Mouse (Mus musculus) liver, embryonic 18 days (tissue): ENCODE results near the gene Creb3. TPM values are rescaled to one million over a fixed set of nuclear protein-coding genes. Genes with fewer than 3 reads are reported as not detected.

Source experiments
- polyA plus RNA-seq: library from polyadenylated mRNA; depleted of rRNA; stranded (reverse); fragments of >200 nt; gene quantifications from 2 replicates; pipeline ENCODE4 v1.2.3, GENCODE M21; 2012; rRNA removed

Gene Creb3
- polyA plus RNA-seq = 18.2 and 19.5 TPM in 2 replicates

GRCm38 (mm10) chr4:43561997-43562768, at the start of gene Creb3, which contains the start of gene Tln1:
Gene Creb3, plus strand, starts transcription at chr4:43562332.
Gene Tln1, minus strand, starts transcription at chr4:43562691.

DNA sequence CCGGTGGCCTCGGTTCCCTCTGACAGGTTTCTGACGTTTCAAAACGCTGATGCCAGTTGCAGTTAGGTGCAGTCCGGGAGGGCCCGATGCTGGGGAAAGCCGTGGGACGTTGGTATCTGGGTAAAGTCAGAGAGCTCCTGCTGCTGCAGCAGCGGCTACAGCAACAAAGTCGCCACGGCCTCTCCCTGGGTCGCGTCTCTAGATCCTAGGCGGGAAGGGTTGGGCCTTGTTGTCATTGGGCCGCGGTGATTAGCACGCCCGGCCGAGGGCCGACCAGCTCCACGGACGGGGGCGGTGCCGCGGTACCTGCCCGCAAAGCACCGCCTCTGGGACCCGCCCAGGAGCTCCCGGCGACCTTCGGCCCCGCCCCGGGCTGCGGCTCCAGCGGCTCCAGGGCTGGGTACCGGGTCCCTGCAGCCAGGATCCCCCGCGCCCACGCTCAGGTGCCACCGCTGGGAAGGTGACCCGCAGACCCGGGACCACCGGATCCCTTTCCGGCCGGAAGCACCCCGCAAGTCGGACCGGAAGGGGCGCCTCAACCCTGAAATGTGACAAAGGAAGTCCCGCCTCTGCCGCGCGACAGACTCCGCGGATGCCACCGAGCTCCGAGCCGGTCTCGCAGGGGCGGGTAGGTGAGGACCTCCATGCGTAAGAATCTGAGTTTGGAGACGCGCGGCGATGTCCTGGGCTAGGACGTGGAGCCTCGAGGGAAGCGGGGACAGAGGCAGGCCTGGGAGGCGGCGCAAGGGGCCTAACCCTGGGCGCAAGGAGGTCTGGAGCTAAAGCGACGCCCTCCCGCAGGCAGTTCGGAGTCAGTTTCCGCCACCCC, 16.5 kb downstream of the Creb3 start, which contains the start of the genes Rgp1 and Gba2:
Gene Rgp1, plus strand, starts transcription at position 340 of the 829 bp plus-strand sequence.
Gene Gba2, minus strand, starts transcription at position 498 of the 829 bp plus-strand sequence.

GRCm38 (mm10) chr4:43584444-43585416, 22.6 kb downstream of the Creb3 start, which contains the start of gene Msmp:
Gene Msmp, minus strand, starts transcription at chr4:43584494.

Other genes with a start within 250 kb of the Creb3 start
- gene Rusc2, start 180.4 kb upstream of the Creb3 start, polyA plus RNA-seq = 2.9 and 4.0 TPM in 2 replicates
- gene Fam166b, start 133.2 kb upstream of the Creb3 start, polyA plus RNA-seq = 0.08 and 0.11 TPM in 2 replicates
- gene Tesk1, start 120.4 kb upstream of the Creb3 start, polyA plus RNA-seq = 5.2 and 5.5 TPM in 2 replicates
- gene Cd72, start 107.7 kb upstream of the Creb3 start, polyA plus RNA-seq = 5.9 and 7.6 TPM in 2 replicates
- 0.66 and 0.95 TPM in 2 replicates for gene Sit1, start 78.6 kb upstream of the Creb3 start, polyA plus RNA-seq
- gene Ccdc107, start 69.4 kb upstream of the Creb3 start, polyA plus RNA-seq = 61.8 and 73.3 TPM in 2 replicates
- gene Arhgef39, start 62.6 kb upstream of the Creb3 start, polyA plus RNA-seq = 21.6 and 29.0 TPM in 2 replicates
- gene Car9, start 55.4 kb upstream of the Creb3 start, polyA plus RNA-seq = 1.2 TPM in 2 replicates
- gene Tpm2, start 38.6 kb upstream of the Creb3 start, polyA plus RNA-seq = 7.9 and 9.7 TPM in 2 replicates
- 24.2 and 32.2 TPM in 2 replicates for gene Tln1, start 359 bp downstream of the Creb3 start, polyA plus RNA-seq
- 13.1 and 16.8 TPM in 2 replicates for gene Rgp1, start 16.4 kb downstream of the Creb3 start, polyA plus RNA-seq
- 10.0 and 13.0 TPM in 2 replicates for gene Gba2, start 16.5 kb downstream of the Creb3 start, polyA plus RNA-seq
- gene Msmp, start 22.2 kb downstream of the Creb3 start, polyA plus RNA-seq = 0.04 TPM in 1 of 2 replicates, not detected in the other
- 2.2 and 2.9 TPM in 2 replicates for gene Npr2, start 69.6 kb downstream of the Creb3 start, polyA plus RNA-seq
- 0.25 and 0.35 TPM in 2 replicates for gene Spag8, start 91.3 kb downstream of the Creb3 start, polyA plus RNA-seq
- gene Hint2, start 94.1 kb downstream of the Creb3 start, polyA plus RNA-seq = 52.1 and 54.6 TPM in 2 replicates
- 0.26 and 0.30 TPM in 2 replicates for gene Tmem8b, start 106.6 kb downstream of the Creb3 start, polyA plus RNA-seq
- under 0.01 and 0.03 TPM in 2 replicates for gene Fam221b, start 106.8 kb downstream of the Creb3 start, polyA plus RNA-seq
- not detected in 2 replicates for gene Olfr70, start 138.5 kb downstream of the Creb3 start, polyA plus RNA-seq
- gene Olfr71, start 147.9 kb downstream of the Creb3 start, polyA plus RNA-seq = not detected in 2 replicates
- gene Hrct1, start 164.9 kb downstream of the Creb3 start, polyA plus RNA-seq = 0.28 and 0.39 TPM in 2 replicates
- gene Spaar, start 167.7 kb downstream of the Creb3 start, polyA plus RNA-seq = 0.07 and 0.10 TPM in 2 replicates
- not detected in 2 replicates for gene Olfr159, start 208.7 kb downstream of the Creb3 start, polyA plus RNA-seq